8 mouse cellular contexts compared by ENCODE assay signal in genomic region chr11:113291781-113292714, GRCm38 (mm10).
DNase-seq lines count a peak whose midpoint lies in the region; ATAC-seq lines count a peak whose summit lies in the region.

No protein-coding gene starts in this region.

- no peaks in the 10 kb centered on the region for H3K36me3 ChIP-seq in embryonic facial prominence, embryonic 10.5 days (replicated peaks)
- H3K36me3 ChIP-seq in neural tube, embryonic 12.5 days, result no peaks in the 10 kb centered on the region

- intact Hi-C loops in heart, postnatal 36 days (cut with DNase I), result no loop called here

- no peak overlapping the region for H3K4me3 ChIP-seq in embryonic facial prominence, embryonic 10.5 days
- no peak overlapping the region for H3K4me3 ChIP-seq in neural tube, embryonic 12.5 days

- no peak overlapping the region for H3K9ac ChIP-seq in neural tube, embryonic 12.5 days

- peaks cover 54% of the 10 kb centered on the region for H3K4me1 ChIP-seq in embryonic facial prominence, embryonic 10.5 days
- H3K4me1 ChIP-seq in neural tube, embryonic 12.5 days, result peaks cover 37% of the 10 kb centered on the region

- H3K4me2 ChIP-seq in neural tube, embryonic 12.5 days (replicated peaks), result no peak overlapping the region

- H3K27me3 ChIP-seq in embryonic facial prominence, embryonic 10.5 days (replicated peaks; ENCODE audit: low read depth, poor library complexity, severe bottlenecking), result peaks cover 9% of the 10 kb centered on the region; the same call in 1 of the 2 replicates
- H3K27me3 ChIP-seq in neural tube, embryonic 12.5 days (replicated peaks), result no peaks in the 10 kb centered on the region

- no peak for ATAC-seq in neural tube, embryonic 12.5 days (ENCODE audit: low FRiP score, low read depth)
- ATAC-seq in activated CD4-positive, CD25-positive, alpha-beta regulatory T cell, adult 4 months, result no peak

- no peaks in the 10 kb centered on the region for H3K9me3 ChIP-seq in embryonic facial prominence, embryonic 10.5 days
- H3K9me3 ChIP-seq in neural tube, embryonic 12.5 days, result no peaks in the 10 kb centered on the region

- peak; percentile 30 for DNase-seq in layer of hippocampus, adult 11-12 months (ENCODE audit: low spot score)
- DNase-seq in layer of hippocampus, adult 8-10 months (ENCODE audit: low spot score in 2 of 2), result no peak
- DNase-seq in embryonic facial prominence, embryonic 10.5 days (ENCODE audit: low spot score), result no peak
- peak; percentile 23 to 27 for DNase-seq in heart, postnatal 36 days
- DNase-seq in frontal cortex, postnatal 36 days (ENCODE audit: low spot score in 2 of 2), result no peak
- DNase-seq in ovary, postnatal 10 days (ENCODE audit: low spot score), result no peak

- H3K27ac ChIP-seq in embryonic facial prominence, embryonic 10.5 days (replicated peaks), result peak overlapping the region; percentile 58
- H3K27ac ChIP-seq in neural tube, embryonic 12.5 days, result peak overlapping the region; percentile 15; the same call in 1 of the 2 replicates

- 51% methylated on average over 17 of the region's 17 CpGs for WGBS in embryonic facial prominence, embryonic 10.5 days
- WGBS in neural tube, embryonic 12.5 days, result 39% methylated on average over 17 of the region's 17 CpGs

Comparison
In these comparisons a context has a peak if more than half of its experiments do, and no peak if none do; other contexts are left out.
1. DNase-seq: peak in layer of hippocampus, adult 11-12 months (single experiment) and heart, postnatal 36 days (2 of 2); none in layer of hippocampus, adult 8-10 months (0 of 2), embryonic facial prominence, embryonic 10.5 days (single experiment), frontal cortex, postnatal 36 days (0 of 2) and ovary, postnatal 10 days (single experiment).